Mouse (Mus musculus) liver, embryonic 14.5 days (tissue): ENCODE data around the gene Borcs7. TPM values are rescaled to one million over a fixed set of nuclear protein-coding genes. Genes with fewer than 3 reads are reported as not detected.

Experiments used
- ATAC-seq: fragments of 200-750 bp; cut with Nextera tagmentation; 2 replicates; pipeline ENCODE4 v1.8.0; 2017; ENCODE audit warnings: moderate number of reproducible peaks, mild to moderate bottlenecking, moderate library complexity; ENCODE audit not compliant: insufficient read depth
- DNase-seq, 3 experiments: peaks; one replicate each; pipeline ENCODE4 v3.0.0-alpha.2; 2012 to 2013; ENCODE audit warnings: low read depth in 3 of 3, low spot score in 3 of 3
- H3K27ac ChIP-seq: fragments of 300-500 bp; sonication (generic); 2 replicates; pipeline ENCODE4 v1.5.1; 2014; ENCODE audit warnings: moderate library complexity, mild to moderate bottlenecking, control low read depth, inconsistent platforms
- H3K27me3 ChIP-seq: fragments of 300-500 bp; sonication (generic); 2 replicates; pipeline ENCODE4 v1.6.1; 2014; ENCODE audit warnings: mild to moderate bottlenecking, low read length, moderate library complexity; ENCODE audit not compliant: control insufficient read depth, insufficient read depth
- H3K36me3 ChIP-seq: fragments of 300-500 bp; sonication (generic); replicated peaks from 2 replicates; pipeline ENCODE4 v1.6.1; 2014; ENCODE audit warnings: low read depth; ENCODE audit not compliant: control insufficient read depth, insufficient read depth
- H3K4me1 ChIP-seq, 2 experiments: fragments of 200-500 bp in 1 of 2; fragments of 300-500 bp in 1 of 2; sonication (generic) in 1 of 2; replicated peaks; 2 replicates each; pipeline ENCODE4 v1.6.1; 2012 to 2014; ENCODE audit warnings: antibody characterized with exemption in 1 of 2, inconsistent platforms in 1 of 2, low read length in 1 of 2; ENCODE audit not compliant: control insufficient read depth in 2 of 2, insufficient read depth in 2 of 2
- H3K4me2 ChIP-seq: fragments of 300-500 bp; sonication (generic); 2 replicates; pipeline ENCODE4 v1.6.1; 2014; ENCODE audit warnings: low read depth, mild to moderate bottlenecking, control low read depth, moderate library complexity
- H3K4me3 ChIP-seq, 2 experiments: fragments of 200-500 bp in 1 of 2; fragments of 300-500 bp in 1 of 2; sonication (generic) in 1 of 2; 2 replicates each; pipeline ENCODE4 v1.5.1; 2012 to 2014; ENCODE audit warnings: low read depth in 2 of 2, low read length in 2 of 2, mild to moderate bottlenecking in 2 of 2, control low read depth in 1 of 2, inconsistent platforms in 1 of 2, moderate library complexity in 1 of 2; ENCODE audit not compliant: insufficient read depth in 1 of 2
- H3K9ac ChIP-seq: fragments of 300-500 bp; sonication (generic); replicated peaks from 2 replicates; pipeline ENCODE4 v1.6.1; 2014; ENCODE audit warnings: mild to moderate bottlenecking, control low read depth, moderate library complexity
- H3K9me3 ChIP-seq: fragments of 300-500 bp; sonication (generic); 2 replicates; pipeline ENCODE4 v1.6.1; 2016; ENCODE audit warnings: low read length, mixed read lengths; ENCODE audit not compliant: control insufficient read depth
- CTCF ChIP-seq: IDR thresholded peaks from 2 replicates; pipeline ENCODE4 v1.5.1; 2016; ENCODE audit warnings: antibody characterized with exemption, low read depth, control low read depth
- EP300 ChIP-seq: IDR thresholded peaks from 2 replicates; pipeline ENCODE4 v1.6.1; 2016; ENCODE audit warnings: antibody characterized with exemption, low read depth
- WGBS: fragments of 180-500 bp; shearing (Covaris S2); extraction: QIAGEN DNeasy Blood & Tissue Kit; methylation state at CpG from one replicate; pipeline ENCODE4 v1.1.7; 2014; ENCODE audit not compliant: insufficient replicate concordance; 5-methylcytosine and 5-hydroxymethylcytosine counted together
- polyA plus RNA-seq, 2 experiments: library from polyadenylated mRNA; depleted of rRNA in 1 of 2; stranded (reverse) in 1 of 2; unstranded in 1 of 2; fragments of >200 nt; fragmentation: Nextera tagmentation in 1 of 2; extraction: Ambion mirVana in 1 of 2; gene quantifications; 2 replicates each; pipeline versions ENCODE4 v1.2.1 to v1.2.3; 2012 to 2014

The Borcs7 gene
- polyA plus RNA-seq, 2 experiments: 2.7 to 6.0 TPM

GRCm38 (mm10) chr19:46657339-46658020 is 32.2 kb upstream of the Borcs7 start:
- Histone ChIP-seq H3K4me2 (no peak overlapping the region), H3K27me3 (no peaks in the 10 kb centered on the region), H3K9ac (no peak overlapping the region), H3K9me3 (no peaks in the 10 kb centered on the region), H3K4me1 (peaks cover 0 to 5% of the 10 kb centered on the region in 2 experiments; a peak in 1 of 4 replicates), H3K4me3 (no peak overlapping the region), H3K36me3 (peaks cover 16% of the 10 kb centered on the region), H3K27ac (no peak overlapping the region)
- DNase-seq (no peak), ATAC-seq (no peak)
- TF ChIP-seq CTCF (peak; percentile 68), EP300 (no peak)
- WGBS: 73% methylated on average over 3 of the region's 3 CpGs

- Histone ChIP-seq H3K4me1 (peaks cover 0 to 5% of the 10 kb centered on the region in 2 experiments; a peak in 1 of 4 replicates), H3K27ac (no peak overlapping the region), H3K36me3 (peaks cover 11% of the 10 kb centered on the region), H3K9me3 (no peaks in the 10 kb centered on the region), H3K4me2 (no peak overlapping the region), H3K9ac (no peak overlapping the region), H3K27me3 (no peaks in the 10 kb centered on the region), H3K4me3 (no peak overlapping the region)
- ATAC-seq (no peak; the same call in 1 of the 2 replicates), DNase-seq (no peak)
- 85% methylated on average over 7 of the region's 7 CpGs for WGBS
- TF ChIP-seq CTCF: no peak
- no peak for TF ChIP-seq EP300
Observed at GRCm38 (mm10) chr19:46658348-46658747, 31.4 kb upstream of the Borcs7 start.

GRCm38 (mm10) chr19:46658851-46659250 is 30.9 kb upstream of the Borcs7 start:
- Histone ChIP-seq H3K36me3 (peaks cover 9% of the 10 kb centered on the region), H3K4me3 (no peak overlapping the region), H3K9ac (no peak overlapping the region), H3K4me2 (no peak overlapping the region), H3K4me1 (peaks cover 0 to 5% of the 10 kb centered on the region in 2 experiments; a peak in 1 of 4 replicates), H3K27me3 (no peaks in the 10 kb centered on the region), H3K27ac (no peak overlapping the region), H3K9me3 (no peaks in the 10 kb centered on the region)
- ATAC-seq (no peak), DNase-seq (no peak)
- TF ChIP-seq CTCF (no peak), EP300 (no peak)
- WGBS: 70% methylated on average over 9 of the region's 9 CpGs

GRCm38 (mm10) chr19:46661511-46661910 is 28.2 kb upstream of the Borcs7 start:
- WGBS: 44% methylated on average over 4 of the region's 4 CpGs
- no peak for DNase-seq
- Histone ChIP-seq H3K9me3 (no peaks in the 10 kb centered on the region), H3K9ac (no peak overlapping the region), H3K4me3 (no peak overlapping the region), H3K36me3 (no peaks in the 10 kb centered on the region), H3K4me2 (no peak overlapping the region), H3K4me1 (peaks cover 0 to 6% of the 10 kb centered on the region in 2 experiments; a peak in 2 of 4 replicates), H3K27ac (no peak overlapping the region), H3K27me3 (no peaks in the 10 kb centered on the region)
- TF ChIP-seq CTCF (no peak), EP300 (no peak)
- no peak for ATAC-seq

- 0 out of 2 replicates have a peak, but pooled peaks have one; percentile 29 for ATAC-seq
- no peaks in the 10 kb centered on the region for H3K36me3 ChIP-seq
- no peak overlapping the region for H3K4me3 ChIP-seq
- TF ChIP-seq CTCF (no peak), EP300 (no peak)
- no peak overlapping the region for H3K4me2 ChIP-seq
- H3K27me3 ChIP-seq: no peaks in the 10 kb centered on the region
- no peak overlapping the region for H3K9ac ChIP-seq
- DNase-seq: no peak
- 50% methylated on average over 8 of the region's 8 CpGs for WGBS
- H3K9me3 ChIP-seq: no peaks in the 10 kb centered on the region
- peaks cover 0 to 8% of the 10 kb centered on the region in 2 experiments; a peak in 2 of 4 replicates for H3K4me1 ChIP-seq
- H3K27ac ChIP-seq: no peak overlapping the region
Observed at GRCm38 (mm10) chr19:46662214-46662613, 27.5 kb upstream of the Borcs7 start.
